Mouse (Mus musculus) hindbrain, postnatal 0 days (tissue): Measurements from ENCODE around the gene 2310030G06Rik. TPM values are rescaled to one million over a fixed set of nuclear protein-coding genes. Genes with fewer than 3 reads are reported as not detected.

Source experiments
- ATAC-seq: fragments of 200-750 bp; cut with Nextera tagmentation; 2 replicates; pipeline ENCODE4 v1.8.0; 2017; ENCODE audit warnings: mild to moderate bottlenecking, moderate TSS enrichment, moderate library complexity
- DNase-seq: peaks from one replicate; pipeline ENCODE4 v3.0.0-alpha.2; 2015; ENCODE audit warnings: low spot score
- H3K27ac ChIP-seq: fragments of 300-500 bp; sonication (generic); 2 replicates; pipeline ENCODE4 v1.5.1; 2014; ENCODE audit warnings: mild to moderate bottlenecking
- H3K27me3 ChIP-seq: fragments of 300-500 bp; sonication (generic); 2 replicates; pipeline ENCODE4 v1.6.1; 2014; ENCODE audit warnings: low read length, mixed read lengths; ENCODE audit not compliant: insufficient read depth
- H3K36me3 ChIP-seq: fragments of 300-500 bp; sonication (generic); 2 replicates; pipeline ENCODE4 v1.6.1; 2014; ENCODE audit warnings: low read length, mixed read lengths; ENCODE audit not compliant: insufficient read depth
- H3K4me1 ChIP-seq: fragments of 300-500 bp; sonication (generic); 2 replicates; pipeline ENCODE4 v1.6.1; 2014; ENCODE audit warnings: antibody characterized with exemption, low read length, mixed read lengths; ENCODE audit not compliant: insufficient read depth
- H3K4me2 ChIP-seq: fragments of 300-500 bp; sonication (generic); 2 replicates; pipeline ENCODE4 v1.6.1; 2014; ENCODE audit warnings: low read depth, mild to moderate bottlenecking, low read length, moderate library complexity, mixed read lengths
- H3K4me3 ChIP-seq: fragments of 300-500 bp; sonication (generic); 2 replicates; pipeline ENCODE4 v1.5.1; 2014; ENCODE audit warnings: low read length
- H3K9ac ChIP-seq: fragments of 300-500 bp; sonication (generic); replicated peaks from 2 replicates; pipeline ENCODE4 v1.6.1; 2014; ENCODE audit warnings: mild to moderate bottlenecking, low read length, moderate library complexity, mixed read lengths
- H3K9me3 ChIP-seq: fragments of 300-500 bp; sonication (generic); 2 replicates; pipeline ENCODE4 v1.6.1; 2016; ENCODE audit warnings: low read length, mixed read lengths
- CTCF ChIP-seq: IDR thresholded peaks from 2 replicates; pipeline ENCODE4 v1.5.1; 2016; ENCODE audit warnings: antibody characterized with exemption, control low read depth, low read depth
- WGBS: fragments of 180-500 bp; shearing (Covaris S2); extraction: QIAGEN DNeasy Blood & Tissue Kit; methylation state at CpG from one replicate; pipeline ENCODE4 v1.1.7; 2014; 5-methylcytosine and 5-hydroxymethylcytosine counted together
- polyA plus RNA-seq: library from polyadenylated mRNA; unstranded; fragments of >200 nt; fragmentation: Nextera tagmentation; extraction: Ambion mirVana; gene quantifications from 2 replicates; pipeline ENCODE4 v1.2.1, GENCODE M21; 2015
- total RNA-seq: library from RNA; depleted of rRNA; stranded (reverse); fragments of >200 nt; gene quantifications from 2 replicates; pipeline ENCODE4 v1.2.3, GENCODE M21; 2014

The 2310030G06Rik gene
- total and polyA plus RNA-seq, 2 experiments from 2014 or later, result 2.4 to 2.7 TPM

DNA sequence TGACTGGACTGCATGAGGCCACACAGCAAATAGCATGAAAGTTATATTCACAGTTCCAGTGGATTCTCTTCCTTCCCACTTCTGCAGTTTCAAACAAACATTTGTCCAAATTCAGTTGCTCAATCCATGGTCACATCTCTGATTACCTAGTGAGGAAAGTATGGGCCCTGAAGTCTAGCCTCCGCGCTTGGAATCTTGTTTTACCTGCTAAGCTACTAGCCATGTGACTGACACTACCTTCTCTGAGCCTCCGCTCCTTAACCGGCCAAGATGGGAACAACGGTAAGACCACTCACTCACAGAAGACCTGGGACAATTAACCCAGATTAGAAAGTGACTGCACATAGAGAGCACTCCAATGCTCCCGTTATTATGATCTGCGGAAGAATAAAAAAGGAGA, 530 bp downstream of the 2310030G06Rik start:
- H3K36me3 ChIP-seq, result no peaks in the 10 kb centered on the region
- TF ChIP-seq CTCF, result no peak
- WGBS, result 12% methylated on average over 7 of the region's 7 CpGs

DNA sequence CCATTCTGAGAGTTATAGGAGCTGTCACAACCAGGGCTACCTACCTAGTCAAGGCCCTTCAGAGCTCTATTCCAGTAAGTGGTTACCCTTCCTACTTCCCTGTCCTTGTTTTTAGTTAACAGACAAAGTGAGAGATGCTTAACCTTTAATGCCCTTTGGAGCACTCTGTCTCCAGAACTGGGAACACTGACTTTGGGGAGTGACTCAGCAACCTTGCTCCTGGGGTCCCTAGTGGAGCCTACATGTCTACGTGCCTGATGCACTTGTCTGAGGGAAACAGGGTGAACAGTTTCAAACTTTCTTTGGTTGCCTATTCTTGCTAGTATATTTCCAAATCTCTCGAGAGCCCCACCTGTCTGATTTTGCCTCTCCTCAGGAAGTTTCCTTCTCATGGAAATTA, 3.6 kb downstream of the 2310030G06Rik start:
- WGBS, result 79% methylated on average over 2 of the region's 2 CpGs

More for the DNA sequence above, 530 bp downstream of the 2310030G06Rik start:
- Histone ChIP-seq H3K27me3 (no peaks in the 10 kb centered on the region), H3K4me3 (peak overlapping the region; percentile 34), H3K9me3 (no peaks in the 10 kb centered on the region), H3K4me1 (peaks cover 6% of the 10 kb centered on the region; the same call in 1 of the 2 replicates), H3K4me2 (peak overlapping the region; percentile 58), H3K27ac (no peak overlapping the region), H3K9ac (0 out of 2 replicates have a peak overlapping the region, but pooled peaks have one; percentile 31)
- ATAC-seq (no peak), DNase-seq (no peak)

DNA sequence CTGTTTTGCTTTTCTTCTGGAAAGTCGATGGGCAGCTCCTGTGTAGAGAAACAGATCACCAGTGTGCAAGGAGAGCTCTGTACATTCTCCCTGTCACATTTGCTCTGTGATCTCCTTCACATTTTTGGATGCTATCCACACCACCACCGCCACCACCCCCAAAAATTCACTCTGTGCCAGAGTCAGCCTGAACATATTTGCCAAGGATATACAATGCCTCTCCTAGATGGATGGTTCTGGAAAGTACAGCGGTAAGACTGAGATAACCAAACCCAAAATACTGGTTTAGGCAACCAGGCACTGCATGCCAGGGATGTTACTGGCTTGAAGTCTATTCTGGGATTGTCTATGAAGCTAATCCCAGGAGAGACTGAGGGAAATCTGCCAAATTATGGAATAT, 4.1 kb downstream of the 2310030G06Rik start:
- H3K4me1 ChIP-seq, result peaks cover 11% of the 10 kb centered on the region; the same call in 1 of the 2 replicates
- H3K4me3 ChIP-seq, result no peak overlapping the region
- 91% methylated on average over 3 of the region's 3 CpGs for WGBS
- no peak for TF ChIP-seq CTCF
- no peak overlapping the region for H3K4me2 ChIP-seq
- no peak for DNase-seq
- H3K36me3 ChIP-seq, result no peaks in the 10 kb centered on the region
- no peaks in the 10 kb centered on the region for H3K9me3 ChIP-seq
- no peak for ATAC-seq
- no peak overlapping the region for H3K27ac ChIP-seq
- H3K27me3 ChIP-seq, result no peaks in the 10 kb centered on the region
- no peak overlapping the region for H3K9ac ChIP-seq

More for the DNA sequence above, 3.6 kb downstream of the 2310030G06Rik start:
- Histone ChIP-seq H3K27me3 (no peaks in the 10 kb centered on the region), H3K9me3 (no peaks in the 10 kb centered on the region), H3K4me3 (no peak overlapping the region), H3K27ac (no peak overlapping the region), H3K4me2 (no peak overlapping the region), H3K9ac (no peak overlapping the region), H3K36me3 (no peaks in the 10 kb centered on the region), H3K4me1 (peaks cover 11% of the 10 kb centered on the region; the same call in 1 of the 2 replicates)
- TF ChIP-seq CTCF, result no peak
- no peak for ATAC-seq
- DNase-seq, result no peak

DNA sequence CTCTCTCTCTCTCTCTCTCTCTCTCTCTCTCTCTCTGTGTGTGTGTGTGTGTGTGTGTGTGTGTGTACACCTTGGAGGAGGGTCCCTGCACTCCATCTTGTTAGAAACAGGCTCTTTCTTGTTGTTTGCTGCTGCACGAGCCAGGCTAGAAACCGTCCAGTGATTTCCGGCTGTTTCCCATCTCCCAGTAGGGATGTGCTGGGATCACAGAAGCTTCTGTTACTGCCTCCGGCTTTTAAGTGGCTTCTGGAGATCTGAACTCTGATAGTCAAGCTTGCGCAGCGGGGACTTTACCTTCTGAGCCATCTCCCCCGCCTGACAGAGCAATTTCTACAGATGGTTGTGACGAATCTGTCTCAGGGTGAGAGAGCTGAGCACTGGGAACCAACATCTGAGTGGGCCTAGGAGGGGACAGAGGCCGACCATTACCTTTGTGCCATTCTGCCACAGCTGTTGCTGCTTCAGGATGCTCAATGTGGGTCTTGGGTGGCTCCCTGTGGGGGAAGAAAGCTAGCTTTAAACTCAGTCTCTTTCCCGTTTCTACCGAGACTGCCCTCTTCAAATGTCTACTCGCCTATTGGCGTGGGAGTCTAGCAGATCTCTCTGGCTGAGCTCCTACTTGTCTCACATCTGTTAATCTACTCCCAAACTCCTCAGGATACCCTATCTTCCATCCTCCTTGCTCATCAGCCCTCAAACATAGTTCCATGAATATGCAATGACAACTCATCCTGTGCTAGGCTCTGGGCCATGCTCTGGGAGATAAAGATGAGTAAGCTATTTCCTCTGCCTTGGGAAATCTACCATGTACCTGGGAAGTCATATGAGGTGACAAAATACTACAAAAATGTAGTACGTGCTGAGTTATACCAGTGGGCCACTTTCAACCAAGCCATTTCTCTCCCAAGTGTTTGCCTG, 5.2 kb downstream of the 2310030G06Rik start:
- Histone ChIP-seq H3K27me3 (no peaks in the 10 kb centered on the region), H3K4me3 (no peak overlapping the region), H3K27ac (no peak overlapping the region), H3K4me1 (peaks cover 7% of the 10 kb centered on the region; the same call in 1 of the 2 replicates), H3K4me2 (no peak overlapping the region), H3K9me3 (no peaks in the 10 kb centered on the region), H3K9ac (no peak overlapping the region), H3K36me3 (no peaks in the 10 kb centered on the region)
- ATAC-seq (no peak), DNase-seq (no peak)
- 90% methylated on average over 14 of the region's 14 CpGs for WGBS
- TF ChIP-seq CTCF, result no peak

DNA sequence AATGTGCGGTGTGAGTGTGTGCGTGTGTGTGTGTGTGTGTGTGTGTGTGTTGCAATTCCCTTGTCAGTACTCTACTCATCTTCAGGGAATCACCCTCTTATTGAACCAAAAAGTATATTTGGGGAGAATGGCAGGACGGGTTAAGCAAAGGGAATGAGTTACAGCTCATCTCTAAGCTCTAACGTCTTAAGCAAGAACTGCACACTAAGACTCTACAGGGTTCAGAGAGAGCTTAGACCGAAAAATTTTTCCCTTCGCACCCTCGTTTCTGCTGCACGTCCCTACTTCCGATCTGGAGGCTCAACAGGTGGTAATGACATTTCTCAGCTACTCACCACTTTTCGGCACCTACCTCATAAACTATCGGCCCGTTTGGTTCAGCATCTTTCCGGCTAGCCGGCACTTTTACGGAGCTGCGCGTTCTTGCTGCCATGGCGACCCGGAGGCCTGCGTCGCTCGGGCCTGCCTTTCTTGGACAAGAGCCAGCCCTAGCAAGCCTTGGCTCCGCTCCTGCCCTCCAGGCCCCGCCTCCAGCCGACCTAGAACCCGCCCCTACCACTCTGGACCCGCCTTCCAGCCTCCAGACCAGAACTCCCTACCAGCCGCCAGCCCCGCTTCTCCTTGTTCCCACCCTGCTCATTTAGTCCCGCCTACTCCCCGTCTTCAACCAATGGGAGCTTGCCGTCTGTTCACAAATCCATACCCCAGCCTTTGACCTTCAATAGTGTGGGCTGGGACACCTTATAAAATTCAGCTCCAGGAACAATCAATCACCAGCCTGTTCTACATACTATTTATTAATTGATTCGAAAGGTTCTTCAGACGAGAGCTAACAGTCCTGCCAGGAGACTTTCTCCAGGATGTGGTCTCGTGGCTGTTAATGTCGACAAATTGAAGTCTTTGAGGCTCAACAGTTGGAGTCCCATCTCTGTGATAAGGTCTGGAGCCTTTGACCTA, 7.1 kb downstream of the 2310030G06Rik start, which contains the start of gene Dixdc1:
Dixdc1 (minus strand) TSS at position 604 of the 957 bp plus-strand sequence.
- Histone ChIP-seq H3K36me3 (no peaks in the 10 kb centered on the region), H3K9me3 (no peaks in the 10 kb centered on the region), H3K4me1 (peaks cover 4% of the 10 kb centered on the region; the same call in 1 of the 2 replicates), H3K27ac (no peak within 1 kb of the TSS), H3K9ac (no peak within 1 kb of the TSS), H3K4me3 (peak within 1 kb of the TSS; percentile 30), H3K4me2 (peak within 1 kb of the TSS; percentile 56), H3K27me3 (no peaks in the 10 kb centered on the region)
- DNase-seq, result peak; percentile 93
- ATAC-seq, result peak; percentile 98
- WGBS, result 12% methylated on average over 36 of the region's 36 CpGs
- no peak for TF ChIP-seq CTCF

DNA sequence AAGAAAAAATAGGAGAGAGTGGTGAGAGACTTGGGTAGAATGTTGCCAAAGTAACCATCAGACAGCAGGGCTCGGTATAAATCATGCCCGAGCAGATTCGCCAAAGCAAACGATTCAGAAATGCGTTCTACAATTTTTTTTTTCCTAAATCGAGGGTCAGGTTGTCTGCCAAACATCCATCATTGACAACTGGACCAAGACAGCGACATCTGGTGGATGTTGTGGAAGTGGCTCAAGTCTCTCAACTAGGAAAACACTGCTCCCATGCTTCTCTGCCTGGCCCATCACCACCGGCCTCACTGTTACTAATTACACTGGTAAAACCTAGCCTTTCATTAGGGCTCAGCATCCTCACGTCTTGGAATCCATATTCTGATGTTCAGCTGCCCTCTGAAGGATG, 11.3 kb downstream of the 2310030G06Rik start:
- peak; percentile 86 for TF ChIP-seq CTCF
- WGBS, result 3% methylated on average over 9 of the region's 9 CpGs
- Histone ChIP-seq H3K4me1 (peaks cover 4% of the 10 kb centered on the region; the same call in 1 of the 2 replicates), H3K9me3 (no peaks in the 10 kb centered on the region), H3K9ac (no peak overlapping the region), H3K4me3 (no peak overlapping the region), H3K27ac (no peak overlapping the region), H3K36me3 (no peaks in the 10 kb centered on the region), H3K27me3 (no peaks in the 10 kb centered on the region), H3K4me2 (peak overlapping the region; percentile 47)
- ATAC-seq, result no peak
- DNase-seq, result peak; percentile 85
